Mouse (Mus musculus) naive thymus-derived CD4-positive, alpha-beta T cell, adult 5 months (primary cell): Measurements from ENCODE around the gene Maml1. TPM values are rescaled to one million over a fixed set of nuclear protein-coding genes. Genes with fewer than 3 reads are reported as not detected.

ENCODE experiments used
- polyA plus RNA-seq: library from polyadenylated mRNA; unstranded; fragments of 100-300 nt; shearing (Covaris generic); gene quantifications from one replicate; pipeline ENCODE4 v1.2.1, GENCODE M21; 2017

Gene Maml1
- 5.9 TPM for polyA plus RNA-seq

GRCm38 (mm10) chr11:50292190-50292855, at the start of gene Maml1:
Gene Maml1 (minus strand): TSS chr11:50292311.

GRCm38 (mm10) chr11:50325496-50326301, 33.6 kb upstream of the Maml1 start, which contains the start of gene Canx:
Gene Canx (minus strand): TSS chr11:50325673.

GRCm38 (mm10) chr11:50238324-50238723, 53.8 kb downstream of the Maml1 start, which contains the start of gene Ltc4s:
Gene Ltc4s (minus strand): TSS chr11:50238616.

GRCm38 (mm10) chr11:50210505-50211151, 81.5 kb downstream of the Maml1 start, which contains the start of the genes Sqstm1 and Mgat4b:
Gene Sqstm1 (minus strand): TSS chr11:50210827.
Gene Mgat4b (plus strand): TSS chr11:50210890.

Other genes with a start within 250 kb of the Maml1 start
- 52.6 TPM for gene Tbc1d9b, start 160.9 kb downstream of the Maml1 start, polyA plus RNA-seq
- 1.6 TPM for gene Mrnip, start 117.9 kb downstream of the Maml1 start, polyA plus RNA-seq
- gene Sqstm1, start 81.5 kb downstream of the Maml1 start, polyA plus RNA-seq = 874 TPM
- 7.9 TPM for gene Mgat4b, start 81.4 kb downstream of the Maml1 start, polyA plus RNA-seq
- gene Ltc4s, start 53.7 kb downstream of the Maml1 start, polyA plus RNA-seq = 1.1 TPM
- 139 TPM for gene Canx, start 33.4 kb upstream of the Maml1 start, polyA plus RNA-seq
- not detected for gene Cby3, start 62.2 kb upstream of the Maml1 start, polyA plus RNA-seq
- gene Hnrnph1, start 84.7 kb upstream of the Maml1 start, polyA plus RNA-seq = 333 TPM
- gene Rufy1, start 138.8 kb upstream of the Maml1 start, polyA plus RNA-seq = 23.6 TPM